Mouse (Mus musculus) cerebellum, adult 2 months (tissue): Measurements from ENCODE around the gene Zfhx2.

ENCODE experiments used
- CTCF ChIP-seq: fragments of 200-500 bp; IDR thresholded peaks from 2 replicates; pipeline ENCODE4 v1.5.1; 2011; ENCODE audit warnings: low read depth, mild to moderate bottlenecking, control low read depth, low read length, moderate library complexity, borderline replicate concordance; ENCODE audit not compliant: insufficient read depth
- POLR2A ChIP-seq: fragments of 200-500 bp; IDR thresholded peaks from 2 replicates; pipeline ENCODE4 v1.6.1; 2011; ENCODE audit warnings: low read length, control low read depth, borderline replicate concordance; ENCODE audit not compliant: insufficient read depth

- TF ChIP-seq CTCF = no peak
- no peak for TF ChIP-seq POLR2A
These were observed 2.8 kb downstream of the Zfhx2 start for GRCm38 (mm10) chr14:55089199-55089947.
